8 mouse cellular contexts compared by ENCODE assay signal in the genomic region with DNA sequence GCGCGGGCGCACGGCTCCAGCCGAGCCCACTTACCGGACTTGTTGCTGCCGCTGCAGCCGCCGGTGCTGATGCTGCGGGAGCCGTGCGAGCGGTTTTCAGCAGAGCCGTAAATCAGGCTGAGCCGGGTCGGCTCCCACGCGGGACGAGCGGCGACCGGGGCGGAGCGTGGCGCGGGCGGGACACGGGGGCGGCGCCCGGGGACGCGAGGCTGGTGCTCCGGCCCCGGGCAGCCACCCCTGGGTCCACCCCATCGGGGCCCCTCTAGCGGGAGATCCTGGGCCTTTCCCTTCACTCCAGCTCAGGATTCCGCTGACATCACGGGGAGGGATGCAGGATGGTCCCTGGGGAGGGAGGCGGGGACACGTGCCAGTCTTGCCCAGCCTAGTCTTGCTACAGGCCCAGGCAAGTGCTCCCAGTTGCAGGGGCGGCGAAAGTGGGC. TPM values are rescaled to one million over a fixed set of nuclear protein-coding genes. Genes with fewer than 3 reads are reported as not detected.
DNase-seq lines count a peak whose midpoint lies in the region; ATAC-seq and TF ChIP-seq lines count a peak whose summit lies in the region.

TSS of gene Zfp365 (minus strand) at position 326 of the 440 bp plus-strand sequence.

- peak; percentile 11; the same call in 1 of the 2 replicates for TF ChIP-seq CTCF in kidney, postnatal 0 days (IDR thresholded peaks at IDR 0.05; ENCODE audit: low read depth)
- no peak for TF ChIP-seq CTCF in liver, adult 2 months (IDR thresholded peaks at IDR 0.05; ENCODE audit: low read depth, low read length)

- peak; percentile 53 for DNase-seq in CD4-positive helper T cell, adult 2 months (ENCODE audit: low read depth, low spot score)
- peak; percentile 93 for DNase-seq in brain, adult 2 months (ENCODE audit: low read depth, low spot score)
- peak; percentile 72 for DNase-seq in forebrain, embryonic 10.5 days (ENCODE audit: extremely low spot score, low spot score)
- DNase-seq in kidney, postnatal 0 days (ENCODE audit: low spot score): peak; percentile 85
- DNase-seq in liver, adult 2 months (ENCODE audit: extremely low read depth, low read depth, low spot score): no peak
- DNase-seq in naive thymus-derived CD4-positive, alpha-beta T cell, adult 2 months (ENCODE audit: low read depth): peak; percentile 53
- DNase-seq in testis, postnatal 10 days (ENCODE audit: low spot score): peak; percentile 80

- peak within 1 kb of the TSS; percentile 98 for H3K4me2 ChIP-seq in heart, embryonic 13.5 days
- peak within 1 kb of the TSS; percentile 98 for H3K4me2 ChIP-seq in kidney, postnatal 0 days (ENCODE audit: low read length)

- H3K4me1 ChIP-seq in forebrain, embryonic 10.5 days: peaks cover 15% of the 10 kb centered on the region
- peaks cover 9% of the 10 kb centered on the region for H3K4me1 ChIP-seq in heart, embryonic 13.5 days
- 0 out of 2 replicates have a peak, but pooled peaks cover 3% of the 10 kb centered on the region for H3K4me1 ChIP-seq in kidney, postnatal 0 days (replicated peaks; ENCODE audit: insufficient read depth, low read length)
- H3K4me1 ChIP-seq in liver, adult 2 months (ENCODE audit: control insufficient read depth, insufficient read depth, low read length): no peaks in the 10 kb centered on the region

- WGBS in forebrain, embryonic 10.5 days: under 1% methylated on average over 43 of the region's 43 CpGs
- 1% methylated on average over 43 of the region's 43 CpGs for whole genome bisulfite sequencing in heart, embryonic 13.5 days
- WGBS in kidney, postnatal 0 days: under 1% methylated on average over 32 of the region's 43 CpGs
- WGBS in liver, adult 2 months: 3% methylated on average over 43 of the region's 43 CpGs

- peak within 1 kb of the TSS; percentile 81 for H3K9ac ChIP-seq in heart, embryonic 13.5 days
- H3K9ac ChIP-seq in kidney, postnatal 0 days (ENCODE audit: low read depth, low read length): peak within 1 kb of the TSS; percentile 51
- H3K9ac ChIP-seq in liver, adult 2 months (ENCODE audit: low read depth, low read length): no peak within 1 kb of the TSS

- H3K79me2 ChIP-seq in liver, adult 2 months (ENCODE audit: control insufficient read depth, insufficient read depth, low read length): no peaks in the 10 kb centered on the region

- peak; percentile 42 for ATAC-seq in heart, embryonic 13.5 days (ENCODE audit: extremely low read depth, insufficient number of reproducible peaks, low FRiP score, low TSS enrichment)
- peak; percentile 91 for ATAC-seq in kidney, postnatal 0 days (replicated peaks; ENCODE audit: low FRiP score, low read depth)

- H3K4me3 ChIP-seq in forebrain, embryonic 10.5 days: peak within 1 kb of the TSS; percentile 80
- peak within 1 kb of the TSS; percentile 71 for H3K4me3 ChIP-seq in heart, embryonic 13.5 days
- H3K4me3 ChIP-seq in kidney, postnatal 0 days (replicated peaks; ENCODE audit: low read depth, low read length): peak within 1 kb of the TSS; percentile 56
- peak within 1 kb of the TSS; percentile 38; the same call in 1 of the 2 replicates for H3K4me3 ChIP-seq in liver, adult 2 months (ENCODE audit: insufficient read depth, low read depth, low read length)

- peaks cover 11% of the 10 kb centered on the region; the same call in 1 of the 2 replicates for H3K36me3 ChIP-seq in forebrain, embryonic 10.5 days (replicated peaks)
- no peaks in the 10 kb centered on the region for H3K36me3 ChIP-seq in heart, embryonic 13.5 days
- H3K36me3 ChIP-seq in kidney, postnatal 0 days (ENCODE audit: insufficient read depth, low read length): no peaks in the 10 kb centered on the region
- no peaks in the 10 kb centered on the region for H3K36me3 ChIP-seq in liver, adult 2 months (ENCODE audit: control insufficient read depth, insufficient read depth, low read length)

- H3K27me3 ChIP-seq in forebrain, embryonic 10.5 days (ENCODE audit: poor library complexity, severe bottlenecking): peaks cover 61% of the 10 kb centered on the region
- peaks cover 24% of the 10 kb centered on the region for H3K27me3 ChIP-seq in heart, embryonic 13.5 days (replicated peaks)
- no peaks in the 10 kb centered on the region for H3K27me3 ChIP-seq in kidney, postnatal 0 days (ENCODE audit: insufficient read depth, low read length)
- H3K27me3 ChIP-seq in liver, adult 2 months (ENCODE audit: control insufficient read depth, insufficient read depth, low read length): peaks cover 6% of the 10 kb centered on the region; the same call in 1 of the 2 replicates

- no peak for TF ChIP-seq POLR2A in liver, adult 2 months (IDR thresholded peaks at IDR 0.05; ENCODE audit: extremely low read depth, insufficient read depth, low read length)

- peak within 1 kb of the TSS; percentile 86 for H3K27ac ChIP-seq in forebrain, embryonic 10.5 days
- H3K27ac ChIP-seq in heart, embryonic 13.5 days (replicated peaks): no peak within 1 kb of the TSS
- H3K27ac ChIP-seq in kidney, postnatal 0 days: no peak within 1 kb of the TSS
- H3K27ac ChIP-seq in liver, adult 2 months (replicated peaks; ENCODE audit: insufficient read depth, low read depth, low read length): no peak within 1 kb of the TSS

- peaks cover 4% of the 10 kb centered on the region; the same call in 1 of the 2 replicates for H3K9me3 ChIP-seq in forebrain, embryonic 10.5 days
- H3K9me3 ChIP-seq in heart, embryonic 13.5 days: no peaks in the 10 kb centered on the region; the same call in 1 of the 2 replicates
- H3K9me3 ChIP-seq in kidney, postnatal 0 days (replicated peaks; ENCODE audit: low read length): no peaks in the 10 kb centered on the region

RNA-seq across cellular contexts. Expression of gene Zfp365, which starts in this region (rescaled TPM):
- polyA plus RNA-seq in forebrain, embryonic 10.5 days (2016; fragmentation: Nextera tagmentation; extraction: Ambion mirVana): 2.7 and 3.2 TPM in 2 replicates
- 0.45 and 0.90 TPM in 2 replicates for polyA plus RNA-seq in heart, embryonic 13.5 days (2015; fragmentation: Nextera tagmentation; extraction: Ambion mirVana)
- 0.63 and 0.66 TPM in 2 replicates for polyA plus RNA-seq in kidney, postnatal 0 days (2015; fragmentation: Nextera tagmentation; extraction: Ambion mirVana)
- 0.13 TPM in 1 of 2 replicates, not detected in the other for total RNA-seq in liver, adult 2 months (2014; rRNA removed)
- not detected in 2 replicates for polyA plus RNA-seq in liver, adult 2 months (2012; rRNA removed)

Comparison
In these comparisons a context has a peak if more than half of its experiments do, and no peak if none do; other contexts are left out.
1. Peak in ATAC-seq, H3K4me3 ChIP-seq, H3K9ac ChIP-seq and H3K4me2 ChIP-seq in heart, embryonic 13.5 days; RNA of the gene not detected or under 1 TPM.
2. Peak in DNase-seq, ATAC-seq, H3K4me3 ChIP-seq, H3K9ac ChIP-seq and H3K4me2 ChIP-seq in kidney, postnatal 0 days; RNA of the gene not detected or under 1 TPM.